Mouse (Mus musculus): ENCODE data around the gene Mrfap1. TPM values are rescaled to one million over a fixed set of nuclear protein-coding genes. Genes with fewer than 3 reads are reported as not detected.

Gene Mrfap1
- polyA plus RNA-seq, 1 experiment from 2014 or later = 504 TPM

DNA sequence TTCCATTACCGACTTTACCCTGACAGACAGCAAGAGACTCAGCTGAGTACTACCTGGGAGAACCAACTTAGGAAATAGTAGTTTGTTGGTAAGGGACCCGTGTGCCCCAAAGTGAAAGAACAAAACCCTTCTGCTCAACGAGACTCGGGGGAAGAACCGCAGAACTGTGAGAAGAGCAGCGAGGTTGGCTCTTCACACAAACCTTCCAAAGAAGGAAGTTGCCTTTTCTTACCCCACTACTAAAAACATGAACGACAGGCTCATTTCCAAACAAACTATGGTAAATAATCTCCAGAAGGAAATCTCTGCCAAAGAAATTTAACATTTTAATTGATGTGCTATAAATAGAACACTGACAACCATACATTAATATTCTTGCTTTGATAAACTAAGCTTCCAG, 49.5 kb downstream of the Mrfap1 start:
- 0 out of 2 replicates have a peak, but pooled peaks cover 4% of the 10 kb centered on the region for H3K36me3 ChIP-seq (replicated peaks)
- no peak overlapping the region for H3K27ac ChIP-seq
- H3K9me3 ChIP-seq = no peaks in the 10 kb centered on the region
- 0 out of 2 replicates have a peak, but pooled peaks cover 8% of the 10 kb centered on the region for H3K27me3 ChIP-seq
- H3K9ac ChIP-seq = no peak overlapping the region
- ATAC-seq (ENCODE audit: low FRiP score) = no peak
- H3K4me1 ChIP-seq = peaks cover 14% of the 10 kb centered on the region
- peak overlapping the region; percentile 99 for H3K4me2 ChIP-seq
- no peak overlapping the region for H3K4me3 ChIP-seq (replicated peaks)
- 89% methylated on average over 7 of the region's 7 CpGs for WGBS

Other genes starting within 250 kb of the Mrfap1 start
- 59.1 and 61.1 TPM in 2 replicates for gene Tbc1d14, start 203.5 kb downstream of the Mrfap1 start, polyA plus RNA-seq (2016; fragmentation: Nextera tagmentation; extraction: Ambion mirVana)
- 44.2 and 46.6 TPM in 2 replicates for gene D5Ertd579e, start 100.7 kb downstream of the Mrfap1 start, polyA plus RNA-seq (2016; fragmentation: Nextera tagmentation; extraction: Ambion mirVana)
- 25.3 TPM in 2 replicates for gene Bloc1s4, start 48.1 kb downstream of the Mrfap1 start, polyA plus RNA-seq (2016; fragmentation: Nextera tagmentation; extraction: Ambion mirVana)
- gene Man2b2, start 33.9 kb upstream of the Mrfap1 start, polyA plus RNA-seq (2016; fragmentation: Nextera tagmentation; extraction: Ambion mirVana) = 9.5 and 9.9 TPM in 2 replicates
- gene Ppp2r2c, start 71.7 kb upstream of the Mrfap1 start, polyA plus RNA-seq (2016; fragmentation: Nextera tagmentation; extraction: Ambion mirVana) = 3.8 and 4.8 TPM in 2 replicates
- 7.8 and 7.9 TPM in 2 replicates for gene Wfs1, start 192.4 kb upstream of the Mrfap1 start, polyA plus RNA-seq (2016; fragmentation: Nextera tagmentation; extraction: Ambion mirVana)